Mouse (Mus musculus) olfactory bulb, adult 2 months (tissue): Measurements from ENCODE around the gene Mical3.

Experiments
- CTCF ChIP-seq: fragments of 200-500 bp; IDR thresholded peaks from 2 replicates; pipeline ENCODE4 v1.5.1; 2012; ENCODE audit warnings: low read depth, mild to moderate bottlenecking, low read length, moderate library complexity; ENCODE audit not compliant: insufficient read depth
- POLR2A ChIP-seq: fragments of 200-500 bp; IDR thresholded peaks from 2 replicates; pipeline ENCODE4 v1.6.1; 2012; ENCODE audit warnings: mild to moderate bottlenecking, low read depth, low read length, moderate library complexity; ENCODE audit not compliant: insufficient read depth

- TF ChIP-seq CTCF = no peak
- TF ChIP-seq POLR2A = no peak
Measured at GRCm38 (mm10) chr6:121099831-121100230, 31.0 kb downstream of the Mical3 start.
